Mouse (Mus musculus) hindbrain, embryonic 11.5 days (tissue): Measurements from ENCODE around the gene Olfr259. TPM values are rescaled to one million over a fixed set of nuclear protein-coding genes. Genes with fewer than 3 reads are reported as not detected.

Experiments
- ATAC-seq: fragments of 200-750 bp; cut with Nextera tagmentation; 2 replicates; pipeline ENCODE4 v1.8.0; 2017; ENCODE audit warnings: mild to moderate bottlenecking, moderate TSS enrichment, moderate library complexity; ENCODE audit not compliant: low FRiP score
- DNase-seq: peaks from one replicate; pipeline ENCODE4 v3.0.0-alpha.2; 2015; ENCODE audit warnings: low spot score
- H3K27ac ChIP-seq: fragments of 300-500 bp; sonication (generic); 2 replicates; pipeline ENCODE4 v1.5.1; 2014; ENCODE audit warnings: mild to moderate bottlenecking, low read depth, low read length
- H3K27me3 ChIP-seq: fragments of 300-500 bp; sonication (generic); 2 replicates; pipeline ENCODE4 v1.6.1; 2014; ENCODE audit warnings: mild to moderate bottlenecking, low read length, moderate library complexity, mixed read lengths; ENCODE audit not compliant: control insufficient read depth, insufficient read depth
- H3K36me3 ChIP-seq: fragments of 300-500 bp; sonication (generic); 2 replicates; pipeline ENCODE4 v1.6.1; 2014; ENCODE audit warnings: mild to moderate bottlenecking, low read length, moderate library complexity, mixed read lengths; ENCODE audit not compliant: control insufficient read depth, insufficient read depth
- H3K4me1 ChIP-seq: fragments of 300-500 bp; sonication (generic); replicated peaks from 2 replicates; pipeline ENCODE4 v1.6.1; 2014; ENCODE audit warnings: low read length, mixed read lengths; ENCODE audit not compliant: control insufficient read depth, insufficient read depth
- H3K4me2 ChIP-seq: fragments of 300-500 bp; sonication (generic); replicated peaks from 2 replicates; pipeline ENCODE4 v1.6.1; 2014; ENCODE audit warnings: mild to moderate bottlenecking, low read depth, low read length
- H3K4me3 ChIP-seq: fragments of 300-500 bp; sonication (generic); 2 replicates; pipeline ENCODE4 v1.5.1; 2014; ENCODE audit warnings: low read depth, low read length
- H3K9ac ChIP-seq: fragments of 300-500 bp; sonication (generic); 2 replicates; pipeline ENCODE4 v1.6.1; 2014; ENCODE audit warnings: low read depth, low read length
- H3K9me3 ChIP-seq: fragments of 300-500 bp; sonication (generic); 2 replicates; pipeline ENCODE4 v1.6.1; 2016; ENCODE audit warnings: low read length; ENCODE audit not compliant: control insufficient read depth
- WGBS: fragments of 180-500 bp; shearing (Covaris S2); extraction: QIAGEN DNeasy Blood & Tissue Kit; methylation state at CpG from one replicate; pipeline ENCODE4 v1.1.7; 2014; 5-methylcytosine and 5-hydroxymethylcytosine counted together
- polyA plus RNA-seq: library from polyadenylated mRNA; unstranded; fragments of >200 nt; fragmentation: Nextera tagmentation; extraction: Ambion mirVana; gene quantifications from 2 replicates; pipeline ENCODE4 v1.2.1, GENCODE M21; 2014

Olfr259 gene
- not detected in 2 replicates for polyA plus RNA-seq

DNA sequence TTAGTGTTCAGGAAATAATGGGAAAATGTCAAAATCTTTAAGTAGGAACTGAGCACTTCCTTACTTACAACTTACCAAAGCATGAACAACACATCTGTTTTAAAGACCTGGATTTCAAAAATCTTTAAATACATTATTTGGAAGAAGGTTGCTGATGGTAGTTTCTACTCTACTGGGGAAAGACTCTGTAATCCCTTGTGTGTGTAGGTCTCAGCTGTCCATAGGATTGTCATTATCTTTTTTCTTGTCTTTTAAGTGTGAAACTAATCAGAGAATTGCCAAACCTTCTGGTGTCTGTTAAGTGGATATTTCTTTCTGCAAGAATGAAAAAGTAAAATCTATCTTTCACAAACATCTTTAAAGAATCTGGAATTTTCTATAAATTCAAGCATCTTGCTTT is at the start of gene Olfr259:
Olfr259 (minus strand) TSS at position 101 of the 400 bp plus-strand sequence.
- Histone ChIP-seq H3K27ac (no peak within 1 kb of the TSS), H3K4me1 (no peaks in the 10 kb centered on the region), H3K36me3 (no peaks in the 10 kb centered on the region), H3K4me3 (no peak within 1 kb of the TSS), H3K9ac (no peak within 1 kb of the TSS), H3K27me3 (no peaks in the 10 kb centered on the region), H3K9me3 (no peaks in the 10 kb centered on the region), H3K4me2 (no peak within 1 kb of the TSS)
- DNase-seq (peak; percentile 3), ATAC-seq (no peak)

- DNase-seq, result no peak
- H3K27ac ChIP-seq, result no peak within 1 kb of the TSS
- no peak within 1 kb of the TSS for H3K9ac ChIP-seq
- no peak within 1 kb of the TSS for H3K4me3 ChIP-seq
- no peaks in the 10 kb centered on the region for H3K4me1 ChIP-seq
- H3K9me3 ChIP-seq, result no peaks in the 10 kb centered on the region
- no peak for ATAC-seq
- no peak within 1 kb of the TSS for H3K4me2 ChIP-seq
- no peaks in the 10 kb centered on the region for H3K36me3 ChIP-seq
- H3K27me3 ChIP-seq, result no peaks in the 10 kb centered on the region
Observed at GRCm38 (mm10) chr2:87152524-87152923, 38.2 kb upstream of the Olfr259 start, which contains the start of gene Olfr1111. TSS of gene Olfr1111 (minus strand) at chr2:87152624.

DNA sequence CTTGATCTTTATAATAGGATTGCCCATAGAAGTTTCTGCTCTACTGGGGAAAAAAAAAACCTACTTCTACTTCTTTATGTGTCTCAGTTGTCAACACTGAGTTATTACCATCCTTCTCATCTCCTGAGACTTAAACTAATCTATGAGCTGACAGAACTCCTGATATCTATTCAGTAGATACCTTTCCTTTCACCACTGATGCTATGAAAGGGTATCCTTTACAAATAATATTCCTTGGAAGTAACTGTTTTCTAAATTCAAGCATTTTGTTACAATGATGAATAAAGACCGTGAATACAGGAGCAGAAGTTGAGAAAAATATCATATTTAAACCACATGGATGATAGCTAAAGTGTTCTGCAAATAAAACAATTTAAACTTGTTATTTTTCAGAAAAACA is 25.8 kb upstream of the Olfr259 start, which contains the start of gene Olfr1110:
Olfr1110 (minus strand) TSS at position 101 of the 400 bp plus-strand sequence.
- ATAC-seq (no peak), DNase-seq (no peak)
- H3K36me3 ChIP-seq, result no peaks in the 10 kb centered on the region
- no peaks in the 10 kb centered on the region for H3K9me3 ChIP-seq
- H3K27ac ChIP-seq, result no peak within 1 kb of the TSS
- no peak within 1 kb of the TSS for H3K4me2 ChIP-seq
- no peak within 1 kb of the TSS for H3K4me3 ChIP-seq
- no peaks in the 10 kb centered on the region for H3K27me3 ChIP-seq
- no peaks in the 10 kb centered on the region for H3K4me1 ChIP-seq
- 84% methylated on average over 1 of the region's 1 CpGs for WGBS
- H3K9ac ChIP-seq, result no peak within 1 kb of the TSS

GRCm38 (mm10) chr2:87095908-87096307 is 18.5 kb downstream of the Olfr259 start, which contains the start of gene Olfr1109:
TSS of gene Olfr1109 (minus strand) at chr2:87096008.
- Histone ChIP-seq H3K9me3 (no peaks in the 10 kb centered on the region), H3K4me3 (no peak within 1 kb of the TSS), H3K36me3 (no peaks in the 10 kb centered on the region), H3K4me1 (no peaks in the 10 kb centered on the region), H3K9ac (no peak within 1 kb of the TSS), H3K4me2 (no peak within 1 kb of the TSS), H3K27me3 (no peaks in the 10 kb centered on the region), H3K27ac (no peak within 1 kb of the TSS)
- DNase-seq (no peak), ATAC-seq (no peak)
- WGBS, result 68% methylated on average over 1 of the region's 1 CpGs

GRCm38 (mm10) chr2:87075717-87076116 is 38.6 kb downstream of the Olfr259 start, which contains the start of gene Olfr1107:
TSS of gene Olfr1107 (minus strand) at chr2:87075817.
- whole genome bisulfite sequencing, result 83% methylated on average over 1 of the region's 1 CpGs
- Histone ChIP-seq H3K27me3 (no peaks in the 10 kb centered on the region), H3K9me3 (no peaks in the 10 kb centered on the region), H3K27ac (no peak within 1 kb of the TSS), H3K4me2 (no peak within 1 kb of the TSS), H3K36me3 (no peaks in the 10 kb centered on the region), H3K4me3 (no peak within 1 kb of the TSS), H3K9ac (no peak within 1 kb of the TSS), H3K4me1 (no peaks in the 10 kb centered on the region)
- DNase-seq (no peak), ATAC-seq (no peak)

Other genes with a start within 250 kb of the Olfr259 start
- gene Gm13723, start 239.8 kb downstream of the Olfr259 start, polyA plus RNA-seq, result not detected in 2 replicates
- gene Olfr1097, start 222.4 kb downstream of the Olfr259 start, polyA plus RNA-seq, result not detected in 2 replicates
- not detected in 2 replicates for gene Olfr1098, start 190.0 kb downstream of the Olfr259 start, polyA plus RNA-seq
- gene Olfr1099, start 153.9 kb downstream of the Olfr259 start, polyA plus RNA-seq, result not detected in 2 replicates
- not detected in 2 replicates for gene Olfr1100, start 134.6 kb downstream of the Olfr259 start, polyA plus RNA-seq
- not detected in 2 replicates for gene Olfr1101, start 123.3 kb downstream of the Olfr259 start, polyA plus RNA-seq
- not detected in 2 replicates for gene Olfr1102, start 116.2 kb downstream of the Olfr259 start, polyA plus RNA-seq
- not detected in 2 replicates for gene Olfr1104, start 87.5 kb downstream of the Olfr259 start, polyA plus RNA-seq
- gene Olfr1105, start 78.0 kb downstream of the Olfr259 start, polyA plus RNA-seq, result not detected in 2 replicates
- gene Olfr1106, start 62.3 kb downstream of the Olfr259 start, polyA plus RNA-seq, result not detected in 2 replicates
- not detected in 2 replicates for gene Olfr1107, start 38.8 kb downstream of the Olfr259 start, polyA plus RNA-seq
- gene Olfr1109, start 18.6 kb downstream of the Olfr259 start, polyA plus RNA-seq, result not detected in 2 replicates
- not detected in 2 replicates for gene Olfr1110, start 25.7 kb upstream of the Olfr259 start, polyA plus RNA-seq
- not detected in 2 replicates for gene Olfr1111, start 38.1 kb upstream of the Olfr259 start, polyA plus RNA-seq
- gene Olfr1112, start 73.2 kb upstream of the Olfr259 start, polyA plus RNA-seq, result not detected in 2 replicates
- not detected in 2 replicates for gene Olfr1113, start 94.4 kb upstream of the Olfr259 start, polyA plus RNA-seq
- gene Olfr1115, start 133.4 kb upstream of the Olfr259 start, polyA plus RNA-seq, result not detected in 2 replicates
- not detected in 2 replicates for gene Olfr1116, start 153.0 kb upstream of the Olfr259 start, polyA plus RNA-seq
- gene Olfr1118, start 193.0 kb upstream of the Olfr259 start, polyA plus RNA-seq, result not detected in 2 replicates
- gene Olfr1120, start 240.2 kb upstream of the Olfr259 start, polyA plus RNA-seq, result not detected in 2 replicates